Mouse (Mus musculus): ENCODE results near the gene Kri1. TPM values are rescaled to one million over a fixed set of nuclear protein-coding genes. Genes with fewer than 3 reads are reported as not detected.
A peak's percentile ranks its signal among the peaks of the same experiment; 100 is the strongest.
"Not testable (repeated sequence)": the region's sequence is repeated elsewhere in the genome, so short reads cannot be mapped to it uniquely, and the experiment has no call there.

The Kri1 gene
- total RNA-seq (2022): 10 to 100 TPM; 33.0 to 52.0 (median 41.8) TPM

GRCm38 (mm10) chr9:21287571-21288402 lies at the start of gene Kri1:
Gene Kri1 (minus strand): TSS chr9:21287969.
- peak; percentile 98 for DNase-seq

DNA sequence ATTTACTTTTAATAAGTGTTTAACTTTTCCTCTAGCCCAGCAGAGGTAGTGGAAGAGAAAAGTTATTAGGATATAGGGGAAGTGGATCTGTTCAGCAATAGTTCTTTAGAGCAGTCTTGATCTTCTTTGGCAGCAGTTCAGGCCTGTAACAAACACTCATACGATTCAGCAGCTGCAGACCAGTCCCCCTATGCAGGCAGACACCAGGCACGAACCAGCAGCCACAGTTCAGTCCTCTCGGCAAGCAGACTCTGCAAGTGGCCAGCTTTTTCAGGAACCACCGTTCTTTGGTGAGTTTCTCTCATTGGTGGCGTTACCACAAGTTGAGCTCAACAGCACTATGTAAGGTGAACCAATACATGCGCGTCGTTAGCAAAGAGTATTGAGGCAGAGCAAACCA lies 48.7 kb upstream of the Kri1 start:
- no peak for DNase-seq

- DNase-seq: no peak
Observed at GRCm38 (mm10) chr9:21335391-21335790, 47.6 kb upstream of the Kri1 start.

DNA sequence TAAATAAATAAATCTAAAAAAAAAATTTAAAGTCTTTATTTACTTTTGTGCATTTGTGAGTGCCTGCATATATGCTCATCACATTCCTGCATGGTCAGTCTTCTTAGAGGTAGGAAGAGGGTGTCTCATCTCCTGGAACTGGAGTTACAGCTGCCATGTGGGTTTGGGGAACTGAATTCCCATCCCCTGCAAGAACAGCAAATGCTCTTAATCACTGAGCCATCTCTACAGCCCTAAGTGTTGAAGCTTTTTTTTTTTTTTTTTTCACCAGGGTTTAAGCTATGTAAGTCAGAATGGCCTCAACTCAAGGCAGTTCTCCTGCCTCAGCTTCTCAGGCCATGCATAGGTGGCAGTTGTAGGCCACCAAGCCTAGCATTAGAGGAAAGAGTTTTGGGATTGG lies 47.0 kb upstream of the Kri1 start:
- no peak for DNase-seq

- no peak for DNase-seq
Observed at GRCm38 (mm10) chr9:21333523-21333922, 45.8 kb upstream of the Kri1 start.

- no peak for DNase-seq
Observed at GRCm38 (mm10) chr9:21332161-21333061, 44.6 kb upstream of the Kri1 start.

DNA sequence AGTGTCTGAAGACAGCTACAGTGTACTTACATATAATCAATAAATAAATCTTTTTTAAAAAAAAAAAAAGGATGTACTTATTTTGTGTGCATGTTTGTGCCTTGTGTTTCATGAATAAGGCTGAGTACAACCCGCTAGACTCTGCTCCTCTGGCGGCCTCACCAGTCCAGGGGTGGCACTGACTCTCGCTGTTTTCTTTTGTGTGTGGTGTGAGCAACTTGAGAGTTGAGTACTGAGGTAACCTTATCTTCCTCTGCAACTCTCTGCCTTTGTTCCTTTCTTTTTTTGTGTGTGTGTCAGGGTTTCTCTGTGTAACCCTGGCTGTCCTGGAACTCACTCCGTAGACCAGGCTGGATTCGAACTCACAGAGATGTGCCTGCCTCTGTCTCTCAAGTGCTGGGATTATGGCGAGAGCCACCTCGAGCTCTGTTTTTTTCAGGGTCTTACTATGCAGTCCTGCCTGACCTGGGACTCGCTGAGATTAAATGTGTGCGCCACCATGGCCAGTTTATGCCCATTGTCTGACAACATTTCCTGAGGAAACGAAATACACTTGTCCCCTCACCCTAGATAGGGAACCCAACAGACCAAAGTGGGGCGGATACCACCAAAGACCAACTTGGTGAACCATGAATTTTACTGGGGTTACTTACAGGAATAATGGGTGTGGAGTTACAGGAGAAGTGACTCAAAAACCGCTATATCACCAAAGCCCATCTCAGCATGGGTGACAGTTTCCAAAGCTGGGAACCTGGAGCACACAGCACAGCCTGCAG lies 43.8 kb upstream of the Kri1 start:
- DNase-seq: no peak

GRCm38 (mm10) chr9:21329699-21330289 lies 42.0 kb upstream of the Kri1 start:
- peak; percentile 27 for DNase-seq

DNA sequence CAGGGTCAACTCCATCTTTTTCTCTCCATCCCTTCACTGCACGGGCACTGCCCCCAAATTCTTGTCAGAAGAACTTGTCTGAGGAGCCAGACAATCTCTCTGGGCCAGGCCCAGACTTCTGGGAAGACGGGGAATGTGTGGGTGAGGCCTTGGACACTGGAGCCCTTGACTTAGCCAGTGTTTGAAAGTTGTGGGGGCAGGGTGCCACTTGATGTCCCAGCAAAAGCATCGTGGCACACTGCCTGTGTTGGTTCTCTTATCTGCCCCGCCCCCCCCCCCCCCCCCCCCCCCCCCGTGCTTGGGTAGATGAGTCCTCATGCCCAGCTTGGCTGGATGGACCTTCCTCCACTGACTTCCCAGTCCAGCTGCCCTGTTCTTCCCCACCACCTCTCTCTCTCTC lies 41.3 kb upstream of the Kri1 start:
- DNase-seq: no peak

DNA sequence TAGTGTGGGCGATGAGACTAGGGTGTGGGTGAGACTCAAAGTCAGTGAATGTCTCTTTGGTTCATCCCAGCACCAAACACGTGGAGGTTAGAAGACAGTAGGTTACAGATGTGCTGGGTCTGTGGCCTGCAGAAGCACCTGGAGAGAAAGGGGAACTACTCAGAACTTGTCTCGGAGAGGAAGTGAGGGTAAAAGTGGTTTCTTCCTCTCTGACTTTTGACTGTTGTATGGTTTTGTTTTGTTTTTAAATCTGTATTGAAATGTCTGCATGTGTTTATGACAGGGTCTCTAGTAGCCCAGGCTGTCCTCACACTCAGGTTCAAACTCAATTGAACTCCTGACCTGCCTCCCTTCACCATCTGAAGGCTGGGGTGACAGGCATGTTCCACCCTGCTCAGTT lies 40.3 kb upstream of the Kri1 start:
- DNase-seq: no peak

DNA sequence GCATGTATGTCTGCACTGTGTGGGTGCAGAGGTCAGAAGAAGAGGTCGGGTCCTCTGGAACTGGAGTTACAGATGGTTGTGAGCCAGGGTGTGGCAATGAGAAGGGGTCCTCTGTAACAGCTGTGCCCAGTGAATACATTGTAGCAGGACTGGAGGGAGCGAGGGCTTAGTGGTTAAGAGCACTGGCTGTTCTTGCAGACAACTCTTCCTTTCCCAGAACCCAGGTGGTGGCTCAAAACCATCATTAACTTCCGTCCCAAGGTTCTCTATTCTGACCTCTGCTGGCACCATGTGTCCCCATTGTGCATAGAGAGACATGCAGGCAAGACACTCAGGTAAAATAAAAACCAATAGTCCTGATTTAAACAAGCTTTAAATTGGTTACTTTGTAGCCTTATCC lies 39.8 kb upstream of the Kri1 start:
- no peak for DNase-seq

DNA sequence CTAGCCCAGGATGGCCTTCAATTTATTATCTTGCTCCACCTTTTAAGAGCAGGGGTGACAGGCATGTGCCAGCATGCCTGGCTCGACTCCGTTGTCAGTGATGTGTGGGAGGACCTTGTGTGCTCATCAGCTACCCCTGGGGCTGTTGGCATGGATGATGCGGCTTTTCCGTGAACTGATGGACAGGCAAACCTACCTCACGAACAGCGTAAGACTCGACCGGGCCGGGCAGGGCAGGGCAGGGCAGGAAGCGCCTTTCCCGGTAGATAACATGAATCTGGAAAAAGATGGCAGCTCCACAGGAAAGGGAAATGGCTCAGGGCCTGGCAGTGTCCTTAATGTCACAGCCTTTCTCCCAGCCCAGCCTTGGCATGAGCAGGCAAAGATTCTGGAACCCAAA lies 36.5 kb upstream of the Kri1 start:
- DNase-seq: peak; percentile 20

DNA sequence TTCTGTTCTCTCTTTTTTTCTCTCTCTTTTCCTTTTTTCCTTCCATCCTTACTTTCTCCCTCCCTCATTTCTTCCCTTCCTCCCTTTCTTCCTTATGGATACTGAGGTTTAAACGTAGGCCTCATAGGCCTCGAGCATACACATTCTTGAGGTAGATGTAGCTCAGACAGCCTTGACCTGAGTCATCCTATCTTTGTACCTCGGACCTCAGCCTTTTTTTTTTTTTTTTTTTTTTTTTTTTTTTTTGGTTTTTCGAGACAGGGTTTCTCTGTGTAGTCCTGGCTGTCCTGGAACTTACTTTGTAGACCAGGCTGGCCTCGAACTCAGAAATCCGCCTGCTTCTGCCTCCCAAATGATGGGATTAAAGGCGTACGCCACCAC lies 35.1 kb upstream of the Kri1 start:
- DNase-seq: not testable (repeated sequence)

DNA sequence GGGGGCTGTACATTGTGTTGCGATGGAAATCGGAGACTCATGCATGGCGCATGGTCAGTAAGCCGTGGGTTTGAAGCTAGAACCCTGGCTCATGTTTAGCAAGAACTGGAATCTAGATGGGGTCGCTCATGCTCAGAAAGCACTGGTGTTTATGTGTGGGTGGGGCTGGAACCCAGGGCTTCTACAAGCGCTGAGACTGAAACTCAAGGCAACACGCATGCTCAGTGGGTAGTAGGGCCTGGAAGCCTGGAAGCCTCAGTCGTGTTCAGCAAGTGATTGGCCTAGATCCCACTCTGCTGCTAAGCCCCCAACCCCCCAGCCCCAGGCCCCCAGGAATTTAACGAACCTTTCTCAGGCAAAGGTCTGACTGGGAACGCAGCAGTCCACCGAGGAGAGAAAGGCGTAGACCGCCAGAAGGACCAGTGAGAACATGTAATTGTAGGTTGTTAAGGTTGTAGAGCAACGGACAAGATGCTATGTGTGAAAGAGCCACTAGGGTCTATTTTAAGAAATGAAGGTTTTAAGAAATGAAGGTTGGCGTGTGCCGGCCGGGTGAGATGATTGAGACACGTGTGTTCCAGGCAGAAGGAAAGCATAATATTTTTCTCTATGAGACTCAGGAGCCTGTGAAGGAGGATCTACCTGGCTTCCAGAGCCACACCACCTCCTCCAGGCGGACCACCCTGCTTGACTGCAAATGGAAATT lies 34.6 kb upstream of the Kri1 start:
- no peak for DNase-seq

DNA sequence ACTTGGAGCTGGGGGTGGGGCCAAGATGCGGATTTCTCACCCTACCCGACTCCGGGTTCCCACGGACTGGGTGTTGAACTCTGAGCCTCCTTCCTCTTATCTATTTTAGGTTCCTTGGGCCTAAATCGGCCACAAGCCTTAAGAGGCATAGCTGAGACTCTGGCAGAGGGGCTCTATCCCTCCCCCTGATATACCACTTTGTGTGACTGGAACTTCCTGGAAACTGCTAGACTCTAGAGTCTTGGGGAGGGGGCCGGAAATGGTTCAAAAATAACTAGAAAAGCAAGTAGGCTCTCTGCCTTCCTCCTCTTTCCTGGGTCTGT lies 33.7 kb upstream of the Kri1 start:
- no peak for DNase-seq

DNA sequence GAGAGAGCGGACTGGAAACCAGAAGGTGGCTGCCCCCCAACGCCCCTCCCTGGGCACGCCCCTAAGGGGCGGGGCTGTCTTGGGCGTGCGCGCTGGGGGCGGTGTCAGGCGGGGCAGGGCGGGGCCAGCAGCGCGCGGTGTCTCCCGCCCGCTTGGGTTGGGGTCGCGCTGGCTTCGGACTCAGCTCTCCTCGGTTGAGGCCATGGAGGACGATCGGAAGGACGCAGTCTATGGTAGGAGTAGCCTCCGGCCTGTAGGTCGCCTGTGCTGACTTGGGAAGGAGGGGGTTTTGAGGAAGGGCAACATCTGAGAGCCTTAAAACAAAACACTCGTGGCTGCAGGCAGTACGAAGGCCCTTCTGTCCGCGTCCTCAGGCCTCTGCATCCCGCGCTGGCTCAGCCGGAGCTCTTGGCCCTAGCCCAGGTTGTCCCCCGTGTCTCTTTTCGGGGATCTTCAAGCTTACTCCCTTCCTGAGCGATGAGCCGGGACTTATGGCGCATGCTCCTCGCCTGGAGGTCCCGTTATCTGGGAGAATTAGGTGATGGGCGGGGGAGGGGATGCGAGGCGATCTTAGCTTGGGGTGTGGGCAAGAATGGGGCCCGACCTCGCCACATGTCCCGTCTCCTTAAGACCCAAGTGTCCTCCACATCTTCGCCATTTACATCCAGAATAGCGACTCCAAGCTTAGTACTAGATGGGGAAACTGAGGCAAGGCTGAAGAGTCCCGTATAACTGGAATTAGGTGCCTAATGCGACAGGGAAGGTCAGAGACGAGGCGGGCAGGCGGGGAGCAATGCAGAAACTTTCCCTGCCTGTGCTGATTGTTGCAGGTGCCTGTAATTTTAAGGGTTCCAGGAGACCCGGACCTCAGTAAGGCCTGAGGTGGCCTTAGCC lies 33.1 kb upstream of the Kri1 start, which contains the start of gene Slc44a2:
Gene Slc44a2, plus strand, starts transcription at position 80 of the 894 bp plus-strand sequence.
- peak; percentile 78 for DNase-seq

DNA sequence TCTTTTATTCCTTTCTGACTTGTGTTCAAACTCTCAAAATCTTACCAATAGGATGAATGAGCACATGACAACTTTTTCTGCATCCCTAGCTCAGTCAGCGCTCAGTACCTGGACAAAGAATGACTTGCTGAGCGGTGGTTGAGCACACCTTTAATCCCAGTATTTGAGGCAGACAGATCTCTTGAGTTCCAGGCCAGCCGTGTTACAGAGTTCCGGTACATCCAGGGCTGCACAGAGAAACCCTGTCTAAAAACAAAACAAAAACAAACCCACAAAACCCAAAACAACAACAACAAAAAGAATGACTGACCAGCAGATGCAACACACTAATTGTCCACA lies 32.5 kb upstream of the Kri1 start:
- no peak for DNase-seq

DNA sequence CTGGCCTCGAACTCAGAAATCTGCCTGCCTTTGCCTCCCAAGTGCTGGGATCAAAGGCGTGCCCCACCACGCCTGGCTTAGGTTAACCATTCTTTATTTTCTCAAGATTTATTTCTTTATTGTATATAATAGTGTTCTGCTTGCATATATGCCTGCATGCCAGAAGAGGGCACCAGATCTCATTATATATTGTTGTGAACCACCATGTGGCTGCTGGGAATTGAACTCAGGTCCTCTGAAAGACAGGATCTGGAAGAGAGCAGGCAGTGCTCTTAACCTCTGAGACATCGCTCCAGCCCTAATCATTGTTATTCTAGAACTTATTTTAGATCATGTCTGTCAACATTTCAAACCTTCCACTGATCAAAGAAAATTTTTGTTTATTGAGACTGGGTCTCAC lies 31.7 kb upstream of the Kri1 start:
- DNase-seq: no peak

- DNase-seq: no peak
Observed at GRCm38 (mm10) chr9:21318792-21319191, 31.0 kb upstream of the Kri1 start.

DNA sequence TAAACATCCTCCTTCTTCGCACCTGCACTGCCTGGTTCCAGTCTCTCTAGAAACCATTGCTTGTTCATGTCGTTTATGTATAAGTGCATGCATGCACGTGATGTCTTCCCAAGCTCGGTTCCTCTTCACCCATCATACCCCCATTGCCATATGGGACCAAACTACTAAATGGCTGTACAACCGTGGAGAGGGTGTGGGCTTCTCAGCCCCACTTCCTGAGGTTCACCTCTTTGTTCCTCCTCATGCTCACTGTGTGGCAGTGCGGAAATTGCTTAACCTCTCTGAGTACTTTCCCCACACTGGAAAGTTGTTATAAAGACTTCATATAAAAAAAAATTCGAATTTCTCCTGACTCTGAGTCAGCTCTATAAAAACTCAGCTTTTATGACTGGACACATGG lies 28.9 kb upstream of the Kri1 start:
- no peak for DNase-seq

- DNase-seq: no peak
Observed at GRCm38 (mm10) chr9:21315421-21315820, 27.7 kb upstream of the Kri1 start.
